Mouse (Mus musculus) small intestine, adult 2 months (tissue): ENCODE measurements around the gene Cemip2. TPM values are rescaled to one million over a fixed set of nuclear protein-coding genes. Genes with fewer than 3 reads are reported as not detected.

Experiments used
- H3K27ac ChIP-seq: fragments of 200-500 bp; 2 replicates; pipeline ENCODE4 v1.5.1; 2012; ENCODE audit warnings: low read depth, low read length, control low read depth, inconsistent platforms; ENCODE audit not compliant: insufficient read depth
- H3K27me3 ChIP-seq: fragments of 200-500 bp; 2 replicates; pipeline ENCODE4 v1.6.1; 2012; ENCODE audit warnings: mild to moderate bottlenecking, moderate library complexity, low read length, inconsistent platforms; ENCODE audit not compliant: control insufficient read depth, insufficient read depth
- H3K36me3 ChIP-seq: fragments of 200-500 bp; 2 replicates; pipeline ENCODE4 v1.6.1; 2012; ENCODE audit warnings: mild to moderate bottlenecking, low read length, control low read depth, inconsistent platforms; ENCODE audit not compliant: control insufficient read depth, insufficient read depth
- H3K4me1 ChIP-seq: fragments of 200-500 bp; 2 replicates; pipeline ENCODE4 v1.6.1; 2012; ENCODE audit warnings: low read length, inconsistent platforms, mixed read lengths; ENCODE audit not compliant: control insufficient read depth, insufficient read depth, insufficient read length
- H3K4me3 ChIP-seq: fragments of 200-500 bp; 2 replicates; pipeline ENCODE4 v1.5.1; 2012; ENCODE audit warnings: low read depth, mild to moderate bottlenecking, control low read depth, inconsistent platforms, low read length, moderate library complexity
- CTCF ChIP-seq: fragments of 200-500 bp; IDR thresholded peaks from 2 replicates; pipeline ENCODE4 v1.5.1; 2012; ENCODE audit warnings: low read depth, mild to moderate bottlenecking, control low read depth, inconsistent platforms, low read length, moderate library complexity, mixed read lengths; ENCODE audit not compliant: insufficient replicate concordance, insufficient read length; ENCODE audit errors: extremely low read depth
- POLR2A ChIP-seq: fragments of 200-500 bp; IDR thresholded peaks from 2 replicates; pipeline ENCODE4 v1.6.1; 2012; ENCODE audit warnings: low read depth, mild to moderate bottlenecking, control low read depth, inconsistent platforms, low read length, moderate library complexity
- WGBS: fragments of 180-500 bp; shearing (Covaris S2); methylation state at CpG from one replicate; pipeline ENCODE4 v1.1.7; 2018; 5-methylcytosine and 5-hydroxymethylcytosine counted together
- polyA plus RNA-seq: library from polyadenylated mRNA; depleted of rRNA; stranded (reverse); fragments of >200 nt; gene quantifications from 2 replicates; pipeline ENCODE4 v1.2.3, GENCODE M21; 2012

Cemip2 gene
- polyA plus RNA-seq, 1 experiment: 3.8 TPM

- Histone ChIP-seq H3K27ac (no peak overlapping the region), H3K27me3 (no peaks in the 10 kb centered on the region), H3K4me1 (no peaks in the 10 kb centered on the region), H3K4me3 (no peak overlapping the region), H3K36me3 (no peaks in the 10 kb centered on the region)
- TF ChIP-seq POLR2A (no peak), CTCF (no peak)
- WGBS: 78% methylated on average over 3 of the region's 3 CpGs
Measured at GRCm38 (mm10) chr19:21764738-21765137, 13.4 kb upstream of the Cemip2 start.

- no peaks in the 10 kb centered on the region for H3K36me3 ChIP-seq
- no peaks in the 10 kb centered on the region for H3K4me1 ChIP-seq
- TF ChIP-seq POLR2A (no peak), CTCF (no peak)
- H3K27me3 ChIP-seq: no peaks in the 10 kb centered on the region
- H3K4me3 ChIP-seq: no peak overlapping the region
- no peak overlapping the region for H3K27ac ChIP-seq
- 71% methylated on average over 9 of the region's 9 CpGs for WGBS
Measured at GRCm38 (mm10) chr19:21767500-21768045, 10.6 kb upstream of the Cemip2 start.

GRCm38 (mm10) chr19:21769796-21770195 is 8.3 kb upstream of the Cemip2 start:
- Histone ChIP-seq H3K27me3 (no peaks in the 10 kb centered on the region), H3K4me1 (peaks cover 6% of the 10 kb centered on the region), H3K27ac (no peak overlapping the region), H3K4me3 (no peak overlapping the region), H3K36me3 (no peaks in the 10 kb centered on the region)
- WGBS: 66% methylated on average over 3 of the region's 3 CpGs
- no peak for TF ChIP-seq POLR2A
- TF ChIP-seq CTCF: no peak

- WGBS: 97% methylated on average over 1 of the region's 1 CpGs
Measured at GRCm38 (mm10) chr19:21771586-21771985, 6.6 kb upstream of the Cemip2 start.

GRCm38 (mm10) chr19:21773621-21774020 is 4.5 kb upstream of the Cemip2 start:
- Histone ChIP-seq H3K4me3 (no peak overlapping the region), H3K4me1 (peaks cover 11% of the 10 kb centered on the region), H3K27ac (peak overlapping the region; percentile 74), H3K36me3 (no peaks in the 10 kb centered on the region), H3K27me3 (no peaks in the 10 kb centered on the region)
- TF ChIP-seq POLR2A (no peak), CTCF (no peak)
- WGBS: 26% methylated on average over 6 of the region's 6 CpGs

More at GRCm38 (mm10) chr19:21771586-21771985, 6.6 kb upstream of the Cemip2 start:
- no peak overlapping the region for H3K27ac ChIP-seq
- TF ChIP-seq POLR2A (no peak), CTCF (no peak)
- peaks cover 6% of the 10 kb centered on the region for H3K4me1 ChIP-seq
- no peaks in the 10 kb centered on the region for H3K36me3 ChIP-seq
- H3K4me3 ChIP-seq: no peak overlapping the region
- H3K27me3 ChIP-seq: no peaks in the 10 kb centered on the region

- Histone ChIP-seq H3K27ac (no peak overlapping the region), H3K27me3 (no peaks in the 10 kb centered on the region), H3K36me3 (no peaks in the 10 kb centered on the region), H3K4me1 (peaks cover 14% of the 10 kb centered on the region), H3K4me3 (no peak overlapping the region)
- 91% methylated on average over 4 of the region's 4 CpGs for WGBS
- TF ChIP-seq POLR2A (no peak), CTCF (no peak)
Measured at GRCm38 (mm10) chr19:21775629-21776028, 2.5 kb upstream of the Cemip2 start.

- Histone ChIP-seq H3K27ac (no peak overlapping the region), H3K4me1 (peaks cover 14% of the 10 kb centered on the region), H3K27me3 (no peaks in the 10 kb centered on the region), H3K36me3 (no peaks in the 10 kb centered on the region), H3K4me3 (no peak overlapping the region)
- TF ChIP-seq CTCF (no peak), POLR2A (no peak)
- 66% methylated on average over 3 of the region's 3 CpGs for WGBS
Measured at GRCm38 (mm10) chr19:21776671-21777070, 1.5 kb upstream of the Cemip2 start.
